Mouse (Mus musculus) lung, postnatal 0 days (tissue): ENCODE results near the gene Mapk1ip1l.

Source experiments
- CTCF ChIP-seq: IDR thresholded peaks from 2 replicates; pipeline ENCODE4 v1.5.1; 2016; ENCODE audit warnings: antibody characterized with exemption, mild to moderate bottlenecking
- EP300 ChIP-seq: IDR thresholded peaks from 2 replicates; pipeline ENCODE4 v1.6.1; 2016; ENCODE audit warnings: antibody characterized with exemption, mild to moderate bottlenecking, control low read depth

- TF ChIP-seq CTCF, result no peak
- no peak for TF ChIP-seq EP300
Measured at GRCm38 (mm10) chr14:47294136-47294535, 3.9 kb upstream of the Mapk1ip1l start.
